In genomic region chr1:179281401-179282121, GRCm38 (mm10) we compare ENCODE assay signal across 9 mouse cellular contexts.
DNase-seq lines count a peak whose midpoint lies in the region; ATAC-seq and TF ChIP-seq lines count a peak whose summit lies in the region.
"Had no signal": no experiment of that assay in that cellular context is flagged by ENCODE, and none has a peak within 500 bp of the region (broad histone marks: within the 10 kb centered on the region; RNA-seq: fewer than 3 reads in every experiment).

No protein-coding gene starts in this region.

- no peaks in the 10 kb centered on the region for H3K36me3 ChIP-seq in midbrain, embryonic 16.5 days (ENCODE audit: control insufficient read depth, insufficient read depth, low read length)
- H3K36me3 ChIP-seq in midbrain, embryonic 13.5 days, result no peaks in the 10 kb centered on the region
- H3K36me3 ChIP-seq in heart, postnatal 0 days (replicated peaks; ENCODE audit: control insufficient read depth, insufficient read depth, low read length), result no peaks in the 10 kb centered on the region
- H3K36me3 ChIP-seq in neural tube, embryonic 14.5 days (ENCODE audit: control insufficient read depth, insufficient read depth, low read length), result no peaks in the 10 kb centered on the region
- H3K36me3 ChIP-seq in forebrain, embryonic 12.5 days (replicated peaks), result no peaks in the 10 kb centered on the region

- H3K27me3 ChIP-seq in midbrain, embryonic 16.5 days (ENCODE audit: control insufficient read depth, insufficient read depth, low read depth, low read length), result no peaks in the 10 kb centered on the region
- no peaks in the 10 kb centered on the region for H3K27me3 ChIP-seq in midbrain, embryonic 13.5 days
- H3K27me3 ChIP-seq in heart, postnatal 0 days (ENCODE audit: control insufficient read depth, insufficient read depth, low read length), result no peaks in the 10 kb centered on the region
- no peaks in the 10 kb centered on the region for H3K27me3 ChIP-seq in neural tube, embryonic 14.5 days (ENCODE audit: control insufficient read depth, insufficient read depth, low read length)
- H3K27me3 ChIP-seq in forebrain, embryonic 12.5 days, result no peaks in the 10 kb centered on the region

- ATAC-seq in cerebellum, adult (ENCODE audit: insufficient number of reproducible peaks, low FRiP score, low TSS enrichment), result no peak
- ATAC-seq in midbrain, embryonic 16.5 days, result no peak
- ATAC-seq in midbrain, embryonic 13.5 days, result no peak
- peak; percentile 82 for ATAC-seq in heart, postnatal 0 days (ENCODE audit: insufficient read depth, low read depth)
- ATAC-seq in neural tube, embryonic 14.5 days (ENCODE audit: low read depth), result peak; percentile 60; the same call in 1 of the 2 replicates
- ATAC-seq in forebrain, embryonic 12.5 days (ENCODE audit: low FRiP score), result no peak

- H3K9ac ChIP-seq in midbrain, embryonic 16.5 days (ENCODE audit: low read depth, low read length), result no peak overlapping the region
- H3K9ac ChIP-seq in midbrain, embryonic 13.5 days (replicated peaks), result no peak overlapping the region
- H3K9ac ChIP-seq in heart, postnatal 0 days (replicated peaks; ENCODE audit: low read depth, low read length), result no peak overlapping the region
- H3K9ac ChIP-seq in neural tube, embryonic 14.5 days (replicated peaks; ENCODE audit: low read depth, low read length), result no peak overlapping the region
- no peak overlapping the region for H3K9ac ChIP-seq in forebrain, embryonic 12.5 days

- 74% methylated on average over 13 of the region's 13 CpGs for WGBS in midbrain, embryonic 16.5 days
- WGBS in midbrain, embryonic 13.5 days, result 81% methylated on average over 13 of the region's 13 CpGs
- WGBS in heart, postnatal 0 days, result 31% methylated on average over 13 of the region's 13 CpGs
- 53% methylated on average over 13 of the region's 13 CpGs for WGBS in neural tube, embryonic 14.5 days
- 92% methylated on average over 13 of the region's 13 CpGs for WGBS in forebrain, embryonic 12.5 days

- H3K4me2 ChIP-seq in midbrain, embryonic 16.5 days (ENCODE audit: low read length), result no peak overlapping the region
- no peak overlapping the region for H3K4me2 ChIP-seq in midbrain, embryonic 13.5 days (replicated peaks)
- peak overlapping the region; percentile 35; the same call in 1 of the 2 replicates for H3K4me2 ChIP-seq in heart, postnatal 0 days (ENCODE audit: low read depth, low read length)
- no peak overlapping the region for H3K4me2 ChIP-seq in neural tube, embryonic 14.5 days (ENCODE audit: low read depth, low read length)
- no peak overlapping the region for H3K4me2 ChIP-seq in forebrain, embryonic 12.5 days

- DNase-seq in cerebellum, adult 9-11 months, result peak; percentile 6
- peak; percentile 87 for DNase-seq in heart, postnatal 0 days (ENCODE audit: low spot score)
- no peak for DNase-seq in thymus, adult 18-20 months
- DNase-seq: cerebellum, adult 9-10 months had no signal

- no peaks in the 10 kb centered on the region for H3K4me1 ChIP-seq in midbrain, embryonic 16.5 days (ENCODE audit: control insufficient read depth, insufficient read depth, low read length)
- H3K4me1 ChIP-seq in midbrain, embryonic 13.5 days (replicated peaks), result no peaks in the 10 kb centered on the region
- H3K4me1 ChIP-seq in heart, postnatal 0 days (ENCODE audit: control insufficient read depth, insufficient read depth), result peaks cover 12% of the 10 kb centered on the region
- peaks cover 8% of the 10 kb centered on the region; the same call in 1 of the 2 replicates for H3K4me1 ChIP-seq in neural tube, embryonic 14.5 days (ENCODE audit: control insufficient read depth, insufficient read depth, low read length)
- no peaks in the 10 kb centered on the region for H3K4me1 ChIP-seq in forebrain, embryonic 12.5 days

- no peak for TF ChIP-seq EP300 in heart, postnatal 0 days (IDR thresholded peaks at IDR 0.05; ENCODE audit: low read depth)

- peak overlapping the region; percentile 29; the same call in 1 of the 2 replicates for H3K27ac ChIP-seq in midbrain, embryonic 16.5 days (ENCODE audit: low read length)
- H3K27ac ChIP-seq in midbrain, embryonic 13.5 days, result no peak overlapping the region
- H3K27ac ChIP-seq in heart, postnatal 0 days (ENCODE audit: low read depth), result peak overlapping the region; percentile 77
- H3K27ac ChIP-seq in neural tube, embryonic 14.5 days (ENCODE audit: low read depth, low read length), result 0 out of 2 replicates have a peak overlapping the region, but pooled peaks have one; percentile 48
- no peak overlapping the region for H3K27ac ChIP-seq in forebrain, embryonic 12.5 days

- no peak overlapping the region for H3K4me3 ChIP-seq in midbrain, embryonic 16.5 days (ENCODE audit: low read depth, low read length)
- no peak overlapping the region for H3K4me3 ChIP-seq in midbrain, embryonic 13.5 days (replicated peaks)
- no peak overlapping the region for H3K4me3 ChIP-seq in heart, postnatal 0 days (ENCODE audit: low read depth, low read length)
- no peak overlapping the region for H3K4me3 ChIP-seq in neural tube, embryonic 14.5 days (ENCODE audit: low read depth, low read length)
- H3K4me3 ChIP-seq in forebrain, embryonic 12.5 days (replicated peaks), result no peak overlapping the region

- no peak for TF ChIP-seq CTCF in heart, postnatal 0 days (IDR thresholded peaks at IDR 0.05; ENCODE audit: low read depth)

- H3K9me3 ChIP-seq in midbrain, embryonic 16.5 days (replicated peaks; ENCODE audit: control insufficient read depth, low read length, poor library complexity, severe bottlenecking), result no peaks in the 10 kb centered on the region
- no peaks in the 10 kb centered on the region for H3K9me3 ChIP-seq in midbrain, embryonic 13.5 days
- no peaks in the 10 kb centered on the region for H3K9me3 ChIP-seq in heart, postnatal 0 days (replicated peaks; ENCODE audit: control insufficient read depth, low read length)
- H3K9me3 ChIP-seq in neural tube, embryonic 14.5 days (ENCODE audit: control insufficient read depth, low read length), result no peaks in the 10 kb centered on the region
- no peaks in the 10 kb centered on the region for H3K9me3 ChIP-seq in forebrain, embryonic 12.5 days

Comparison
In these comparisons a context has a peak if more than half of its experiments do, and no peak if none do; other contexts are left out.
1. H3K27ac ChIP-seq: peak in midbrain, embryonic 16.5 days (single experiment), heart, postnatal 0 days (single experiment) and neural tube, embryonic 14.5 days (single experiment); none in midbrain, embryonic 13.5 days (single experiment) and forebrain, embryonic 12.5 days (single experiment).
2. DNase-seq: peak in cerebellum, adult 9-11 months (single experiment) and heart, postnatal 0 days (single experiment); none in thymus, adult 18-20 months (0 of 2).
3. ATAC-seq: peak in heart, postnatal 0 days (single experiment) and neural tube, embryonic 14.5 days (single experiment); none in cerebellum, adult (single experiment), midbrain, embryonic 16.5 days (single experiment), midbrain, embryonic 13.5 days (single experiment) and forebrain, embryonic 12.5 days (single experiment).